ENCODE assay signal across 27 mouse cellular contexts in genomic region chr11:37600533-37600932, GRCm38 (mm10).
"Had no signal": no experiment of that assay in that cellular context is flagged by ENCODE, and none has a peak within 500 bp of the region (broad histone marks: within the 10 kb centered on the region; RNA-seq: fewer than 3 reads in every experiment).

No protein-coding gene starts in this region.

- H3K9me3 ChIP-seq: heart, embryonic 10.5 days; heart, embryonic 12.5 days; hindbrain, embryonic 10.5 days; hindbrain, embryonic 12.5 days; intestine, embryonic 15.5 days; limb, embryonic 10.5 days; limb, embryonic 12.5 days; liver, embryonic 13.5 days had no signal

- H3K4me2 ChIP-seq: heart, embryonic 12.5 days; hindbrain, embryonic 12.5 days; hindbrain, embryonic 14.5 days; intestine, embryonic 15.5 days; limb, embryonic 12.5 days; liver, embryonic 11.5 days; liver, embryonic 13.5 days had no signal

- DNase-seq: gastrocnemius, adult 2 months; gastrocnemius, postnatal 10 days; gastrocnemius, postnatal 25 days; heart, adult 18-20 months; heart, postnatal 10 days; heart, postnatal 4 days; kidney, adult 18-20 months; kidney, adult 8-10 months; kidney, postnatal 10 days; kidney, postnatal 25 days; kidney, postnatal 4 days; liver; liver, embryonic 13.5 days had no signal

- H3K4me1 ChIP-seq: heart, embryonic 10.5 days; heart, embryonic 12.5 days; hindbrain, embryonic 10.5 days; hindbrain, embryonic 12.5 days; intestine, embryonic 15.5 days; limb, embryonic 12.5 days; liver, embryonic 13.5 days had no signal

- ATAC-seq: hindbrain, embryonic 16.5 days; inflammation-experienced regulatory T-cells, adult 6 months; intestine, embryonic 15.5 days; intestine, postnatal 0 days had no signal

- H3K27me3 ChIP-seq: heart, embryonic 12.5 days; hindbrain, embryonic 12.5 days; intestine, embryonic 15.5 days; limb, embryonic 12.5 days; liver, embryonic 13.5 days had no signal

- H3K36me3 ChIP-seq: heart, embryonic 10.5 days; heart, embryonic 12.5 days; hindbrain, embryonic 10.5 days; hindbrain, embryonic 12.5 days; intestine, embryonic 15.5 days; limb, embryonic 10.5 days; limb, embryonic 12.5 days; liver, embryonic 13.5 days had no signal

- H3K9ac ChIP-seq: heart, embryonic 12.5 days; hindbrain, embryonic 12.5 days; hindbrain, embryonic 14.5 days; intestine, embryonic 15.5 days; limb, embryonic 12.5 days; liver, embryonic 13.5 days had no signal

- H3K27ac ChIP-seq: gastrocnemius, adult 2 months; heart, embryonic 10.5 days; hindbrain, embryonic 10.5 days; hindbrain, embryonic 12.5 days; hindbrain, embryonic 14.5 days; intestine, embryonic 15.5 days; layer of hippocampus, adult 2 months; left cerebral cortex, adult 2 months; limb, embryonic 10.5 days; limb, embryonic 12.5 days; liver, embryonic 13.5 days had no signal

- H3K4me3 ChIP-seq: gastrocnemius, adult 2 months; heart, embryonic 10.5 days; heart, embryonic 12.5 days; hindbrain, embryonic 10.5 days; hindbrain, embryonic 12.5 days; intestine, embryonic 15.5 days; layer of hippocampus, adult 2 months; left cerebral cortex, adult 2 months; limb, embryonic 10.5 days; limb, embryonic 12.5 days; liver, embryonic 13.5 days had no signal
